Mouse (Mus musculus) lung, postnatal 0 days (tissue): Measurements from ENCODE around the gene Psmb6. TPM values are rescaled to one million over a fixed set of nuclear protein-coding genes. Genes with fewer than 3 reads are reported as not detected.

Experiments
- ATAC-seq: fragments of 200-750 bp; cut with Nextera tagmentation; 2 replicates; pipeline ENCODE4 v1.8.0; 2017; ENCODE audit warnings: moderate library complexity
- DNase-seq: peaks from one replicate; pipeline ENCODE4 v3.0.0-alpha.2; 2016; ENCODE audit warnings: low spot score
- H3K27ac ChIP-seq: fragments of 300-500 bp; sonication (generic); 2 replicates; pipeline ENCODE4 v1.5.1; 2014; ENCODE audit warnings: antibody characterized with exemption, mild to moderate bottlenecking, low read length, mixed read lengths
- H3K27me3 ChIP-seq: fragments of 300-500 bp; sonication (generic); replicated peaks from 2 replicates; pipeline ENCODE4 v1.6.1; 2014; ENCODE audit warnings: low read length, mixed read lengths; ENCODE audit not compliant: insufficient read depth
- H3K36me3 ChIP-seq: fragments of 300-500 bp; sonication (generic); 2 replicates; pipeline ENCODE4 v1.6.1; 2014; ENCODE audit warnings: low read length, mixed read lengths; ENCODE audit not compliant: insufficient read depth
- H3K4me1 ChIP-seq: fragments of 300-500 bp; sonication (generic); 2 replicates; pipeline ENCODE4 v1.6.1; 2014; ENCODE audit warnings: antibody characterized with exemption, low read depth, low read length, mixed read lengths; ENCODE audit not compliant: insufficient read depth
- H3K4me2 ChIP-seq: fragments of 300-500 bp; sonication (generic); replicated peaks from 2 replicates; pipeline ENCODE4 v1.6.1; 2014; ENCODE audit warnings: low read depth, mild to moderate bottlenecking, low read length, moderate library complexity, mixed read lengths
- H3K4me3 ChIP-seq: fragments of 300-500 bp; sonication (generic); 2 replicates; pipeline ENCODE4 v1.5.1; 2014; ENCODE audit warnings: low read depth, low read length
- H3K9ac ChIP-seq: fragments of 300-500 bp; sonication (generic); replicated peaks from 2 replicates; pipeline ENCODE4 v1.6.1; 2014; ENCODE audit warnings: low read depth, mild to moderate bottlenecking
- H3K9me3 ChIP-seq: fragments of 300-500 bp; sonication (generic); 2 replicates; pipeline ENCODE4 v1.6.1; 2016; ENCODE audit warnings: low read length, mixed read lengths
- CTCF ChIP-seq: IDR thresholded peaks from 2 replicates; pipeline ENCODE4 v1.5.1; 2016; ENCODE audit warnings: antibody characterized with exemption, mild to moderate bottlenecking
- EP300 ChIP-seq: IDR thresholded peaks from 2 replicates; pipeline ENCODE4 v1.6.1; 2016; ENCODE audit warnings: antibody characterized with exemption, mild to moderate bottlenecking, control low read depth
- WGBS: fragments of 180-500 bp; shearing (Covaris S2); extraction: QIAGEN DNeasy Blood & Tissue Kit; methylation state at CpG from one replicate; pipeline ENCODE4 v1.1.7; 2014; 5-methylcytosine and 5-hydroxymethylcytosine counted together
- polyA plus RNA-seq: library from polyadenylated mRNA; unstranded; fragments of >200 nt; fragmentation: Nextera tagmentation; extraction: Ambion mirVana; gene quantifications from 2 replicates; pipeline ENCODE4 v1.2.1, GENCODE M21; 2015

Gene Psmb6
- polyA plus RNA-seq, 1 experiment from 2014 or later = 505 TPM

DNA sequence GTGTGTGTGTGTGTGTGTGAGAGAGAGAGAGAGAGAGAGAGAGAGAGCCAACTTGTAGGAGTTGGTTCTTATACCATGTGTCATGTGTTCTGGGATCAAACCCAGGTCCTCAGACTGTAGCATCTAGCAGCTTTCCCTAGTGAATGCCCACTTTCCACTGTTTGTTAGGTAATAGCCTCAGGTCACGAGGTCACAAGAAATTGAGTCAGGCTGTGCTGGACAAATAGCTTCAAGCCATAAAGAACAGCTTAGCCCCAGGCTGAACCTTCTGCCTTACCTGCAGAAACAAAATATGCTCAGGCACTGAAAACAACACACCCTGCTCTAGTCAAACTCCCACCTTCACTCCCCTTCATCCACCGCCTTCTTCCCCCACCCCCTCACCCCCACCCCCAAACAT, 13.9 kb upstream of the Psmb6 start:
- Histone ChIP-seq H3K9me3 (no peaks in the 10 kb centered on the region), H3K27ac (no peak overlapping the region), H3K9ac (no peak overlapping the region), H3K4me2 (no peak overlapping the region), H3K4me3 (no peak overlapping the region), H3K36me3 (no peaks in the 10 kb centered on the region), H3K4me1 (no peaks in the 10 kb centered on the region), H3K27me3 (no peaks in the 10 kb centered on the region)
- TF ChIP-seq CTCF (no peak), EP300 (no peak)
- WGBS = 69% methylated on average over 2 of the region's 2 CpGs
- no peak for DNase-seq
- ATAC-seq = no peak

DNA sequence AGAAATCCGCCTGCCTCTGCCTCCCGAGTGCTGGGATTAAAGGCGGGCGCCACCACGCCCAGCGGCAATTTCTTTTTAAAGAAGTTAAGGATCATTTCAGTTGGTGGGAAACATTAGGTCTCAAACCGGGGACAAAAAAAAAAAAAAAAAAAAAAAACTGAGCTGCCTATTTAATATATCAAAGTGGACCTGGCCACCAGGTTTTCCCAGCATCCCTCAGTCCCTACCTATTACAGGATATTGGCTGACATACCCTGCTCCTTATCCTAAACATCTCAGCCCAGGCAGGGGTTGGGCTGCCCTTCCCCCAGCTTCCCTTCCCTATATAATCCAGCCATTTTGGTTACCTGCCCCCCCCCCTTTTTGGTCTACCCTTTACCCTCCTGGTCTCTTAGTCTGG, 13.3 kb upstream of the Psmb6 start:
- no peaks in the 10 kb centered on the region for H3K9me3 ChIP-seq
- WGBS = 90% methylated on average over 7 of the region's 7 CpGs
- no peaks in the 10 kb centered on the region for H3K27me3 ChIP-seq
- no peak overlapping the region for H3K4me3 ChIP-seq
- TF ChIP-seq CTCF (no peak), EP300 (no peak)
- DNase-seq = no peak
- no peaks in the 10 kb centered on the region for H3K36me3 ChIP-seq
- H3K4me1 ChIP-seq = no peaks in the 10 kb centered on the region
- H3K4me2 ChIP-seq = no peak overlapping the region
- no peak overlapping the region for H3K27ac ChIP-seq
- no peak for ATAC-seq
- no peak overlapping the region for H3K9ac ChIP-seq

- Histone ChIP-seq H3K4me3 (no peak overlapping the region), H3K27me3 (no peaks in the 10 kb centered on the region), H3K27ac (no peak overlapping the region), H3K4me2 (no peak overlapping the region), H3K9me3 (no peaks in the 10 kb centered on the region), H3K36me3 (no peaks in the 10 kb centered on the region), H3K4me1 (no peaks in the 10 kb centered on the region), H3K9ac (no peak overlapping the region)
- TF ChIP-seq CTCF (no peak), EP300 (no peak)
- DNase-seq = no peak
- WGBS = 64% methylated on average over 7 of the region's 7 CpGs
- ATAC-seq = no peak
Observed at GRCm38 (mm10) chr11:70512709-70513342, 12.3 kb upstream of the Psmb6 start.

DNA sequence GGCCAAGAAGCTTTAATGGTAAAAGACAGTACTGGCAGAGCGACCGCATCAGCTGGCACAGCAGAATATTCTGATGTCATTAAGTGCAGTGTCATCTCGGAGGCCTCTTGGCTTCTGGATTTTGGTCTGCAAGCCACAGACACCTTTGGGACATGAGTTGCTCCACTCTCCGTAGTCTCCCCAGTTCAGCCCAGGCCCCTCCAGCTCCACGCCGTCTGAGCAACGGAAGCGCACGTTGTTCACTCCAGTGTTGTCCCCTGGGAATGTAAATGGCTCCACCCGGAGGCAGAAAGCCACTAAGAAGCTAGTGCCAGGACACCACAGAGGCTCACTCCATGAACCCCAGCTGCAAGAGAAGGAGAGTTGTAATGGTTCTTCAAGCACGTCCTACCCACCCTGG, 11.6 kb upstream of the Psmb6 start:
- H3K36me3 ChIP-seq = no peaks in the 10 kb centered on the region
- TF ChIP-seq CTCF (no peak), EP300 (no peak)
- 63% methylated on average over 11 of the region's 11 CpGs for WGBS
- no peak overlapping the region for H3K4me2 ChIP-seq
- H3K27ac ChIP-seq = no peak overlapping the region
- H3K4me3 ChIP-seq = no peak overlapping the region
- H3K9me3 ChIP-seq = no peaks in the 10 kb centered on the region
- no peak for DNase-seq
- no peak for ATAC-seq
- H3K9ac ChIP-seq = no peak overlapping the region
- no peaks in the 10 kb centered on the region for H3K4me1 ChIP-seq
- H3K27me3 ChIP-seq = no peaks in the 10 kb centered on the region

DNA sequence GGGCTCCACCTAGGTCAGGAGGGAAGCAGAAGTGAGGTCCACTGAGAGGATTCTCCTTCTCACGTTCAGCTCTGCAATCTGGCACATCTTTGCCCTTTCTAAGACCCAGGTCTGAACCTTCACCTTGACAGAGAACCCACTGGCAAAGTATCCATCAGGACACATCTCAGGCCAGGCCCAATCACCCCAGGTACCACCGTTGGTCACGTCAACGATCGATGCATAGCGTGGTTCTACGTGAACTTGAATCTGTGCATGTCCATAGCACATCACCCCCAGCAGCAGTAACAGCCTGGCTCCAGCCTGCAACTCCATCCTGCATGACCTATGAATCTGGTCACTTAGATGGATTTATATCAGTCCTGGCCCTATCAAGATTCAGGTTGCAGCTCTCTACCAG, 10.9 kb upstream of the Psmb6 start, which contains the start of gene Vmo1:
Gene Vmo1 (minus strand): TSS at position 329 of the 400 bp plus-strand sequence.
- Histone ChIP-seq H3K4me3 (no peak within 1 kb of the TSS), H3K9me3 (no peaks in the 10 kb centered on the region), H3K27me3 (no peaks in the 10 kb centered on the region), H3K4me1 (no peaks in the 10 kb centered on the region), H3K9ac (no peak within 1 kb of the TSS), H3K27ac (no peak within 1 kb of the TSS), H3K36me3 (no peaks in the 10 kb centered on the region), H3K4me2 (no peak within 1 kb of the TSS)
- DNase-seq (no peak), ATAC-seq (no peak)
- WGBS = 86% methylated on average over 7 of the region's 7 CpGs
- TF ChIP-seq EP300 = no peak
- TF ChIP-seq CTCF = no peak

GRCm38 (mm10) chr11:70516352-70516751, 8.8 kb upstream of the Psmb6 start:
- no peak overlapping the region for H3K4me3 ChIP-seq
- TF ChIP-seq EP300 (no peak), CTCF (peak; percentile 79)
- no peaks in the 10 kb centered on the region for H3K9me3 ChIP-seq
- WGBS = 17% methylated on average over 2 of the region's 2 CpGs
- no peaks in the 10 kb centered on the region for H3K36me3 ChIP-seq
- peak; percentile 75 for DNase-seq
- no peaks in the 10 kb centered on the region for H3K27me3 ChIP-seq
- H3K4me2 ChIP-seq = no peak overlapping the region
- no peak for ATAC-seq
- H3K27ac ChIP-seq = no peak overlapping the region
- no peak overlapping the region for H3K9ac ChIP-seq
- peaks cover 4% of the 10 kb centered on the region; the same call in 1 of the 2 replicates for H3K4me1 ChIP-seq

GRCm38 (mm10) chr11:70518436-70518835, 6.7 kb upstream of the Psmb6 start:
- ATAC-seq (no peak), DNase-seq (no peak)
- TF ChIP-seq CTCF = no peak
- no peak for TF ChIP-seq EP300
- no peaks in the 10 kb centered on the region for H3K9me3 ChIP-seq
- no peak overlapping the region for H3K4me2 ChIP-seq
- no peak overlapping the region for H3K9ac ChIP-seq
- no peaks in the 10 kb centered on the region for H3K27me3 ChIP-seq
- peaks cover 4% of the 10 kb centered on the region; the same call in 1 of the 2 replicates for H3K4me1 ChIP-seq
- 65% methylated on average over 1 of the region's 1 CpGs for WGBS
- no peak overlapping the region for H3K27ac ChIP-seq
- no peak overlapping the region for H3K4me3 ChIP-seq
- H3K36me3 ChIP-seq = no peaks in the 10 kb centered on the region
